Mouse (Mus musculus) layer of hippocampus, adult 9-10 months (tissue): Measurements from ENCODE around the gene Npsr1.
A peak's percentile ranks its signal among the peaks of the same experiment; 100 is the strongest.

Experiments used
- DNase-seq: peaks from one replicate; pipeline ENCODE4 v3.0.0; 2022; ENCODE audit warnings: low spot score

Gene Npsr1

GRCm38 (mm10) chr9:24097696-24098095 lies at the start of gene Npsr1:
Npsr1 (plus strand) TSS chr9:24097996.
- no peak for DNase-seq

- no peak for DNase-seq
Observed at GRCm38 (mm10) chr9:24051538-24051937, 46.3 kb upstream of the Npsr1 start.

DNA sequence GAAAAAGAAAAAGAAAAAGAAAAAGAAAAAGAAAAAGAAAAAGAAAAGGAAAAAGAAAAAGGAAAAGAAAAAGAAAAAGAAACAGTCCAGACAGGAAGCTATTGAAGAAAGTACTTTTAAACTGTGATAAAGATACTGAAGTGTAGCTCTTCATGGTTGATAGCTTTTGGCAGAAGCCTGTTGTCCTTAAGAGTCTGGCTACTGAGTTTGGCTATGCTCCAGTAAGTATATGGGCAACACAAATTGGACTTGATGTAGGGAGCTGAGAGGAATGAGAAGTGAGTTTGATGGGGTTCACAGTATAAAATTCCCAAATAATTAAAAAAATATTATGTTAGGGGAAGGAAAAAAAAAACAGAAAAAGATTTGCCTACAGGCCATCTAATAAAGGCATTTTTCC lies 34.5 kb upstream of the Npsr1 start:
- DNase-seq, result no peak

- no peak for DNase-seq
Observed at GRCm38 (mm10) chr9:24071664-24072063, 26.1 kb upstream of the Npsr1 start.

GRCm38 (mm10) chr9:24077596-24077995 lies 20.2 kb upstream of the Npsr1 start:
- DNase-seq, result no peak

DNA sequence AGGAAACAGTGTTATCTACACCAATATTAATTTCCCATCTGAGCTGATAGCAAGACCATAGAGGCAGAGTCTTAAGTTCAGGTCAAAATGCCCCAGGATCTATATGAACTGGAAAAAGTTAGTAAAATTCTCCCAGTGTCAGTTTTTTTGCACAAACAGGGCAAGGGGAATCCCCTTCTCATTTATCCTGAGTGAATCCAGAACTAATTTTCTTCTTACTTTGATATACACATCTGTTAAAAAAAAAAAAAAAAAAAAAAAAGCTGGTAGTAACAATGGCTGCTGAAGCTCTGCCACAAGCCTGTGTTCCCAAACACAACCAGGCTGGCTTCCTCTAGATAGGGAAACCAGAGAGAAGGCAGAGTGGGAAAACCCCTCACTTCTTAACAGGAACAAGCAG lies 5.9 kb upstream of the Npsr1 start:
- DNase-seq, result no peak

DNA sequence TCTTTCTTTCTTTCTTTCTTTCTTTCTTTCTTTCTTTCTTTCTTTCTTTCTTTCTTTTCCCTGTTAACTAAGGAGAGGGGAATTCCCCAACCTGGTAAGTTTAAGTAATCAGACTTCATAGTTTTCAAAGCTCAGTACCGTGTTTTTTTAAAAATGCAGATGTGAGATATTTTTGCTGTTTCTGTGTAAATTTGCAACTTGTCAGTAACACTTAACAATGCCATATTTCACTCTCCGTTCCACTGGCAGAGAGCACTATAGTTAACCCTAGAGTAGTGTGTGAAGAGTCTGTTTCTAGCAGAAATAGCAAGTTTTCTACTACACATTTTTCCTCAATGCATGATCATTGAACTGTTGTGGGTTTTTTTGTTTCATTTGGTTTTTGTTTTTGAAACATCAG lies 730 bp downstream of the Npsr1 start:
- DNase-seq, result no peak

DNA sequence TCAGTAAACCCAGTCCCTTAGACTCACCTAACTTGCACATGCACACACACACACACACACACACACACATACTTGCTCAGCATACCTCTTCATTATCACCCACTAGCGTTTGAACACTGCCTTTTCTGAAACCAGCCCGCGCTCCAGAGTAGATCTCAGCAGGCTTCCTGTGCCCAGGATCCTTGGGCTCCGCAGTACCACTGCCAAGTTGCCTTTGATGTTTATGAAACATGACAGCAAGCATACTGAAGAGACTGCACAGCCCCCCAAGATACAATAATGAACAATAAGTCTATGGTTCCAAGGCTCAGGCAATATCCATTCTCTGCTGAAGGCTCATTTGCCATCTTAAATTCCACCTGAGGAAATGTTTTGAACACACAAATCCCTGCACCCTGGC lies 1.8 kb downstream of the Npsr1 start:
- DNase-seq, result no peak

- DNase-seq, result peak; percentile 40
Observed at GRCm38 (mm10) chr9:24119423-24119822, 21.6 kb downstream of the Npsr1 start.

GRCm38 (mm10) chr9:24133142-24133541 lies 35.3 kb downstream of the Npsr1 start:
- DNase-seq, result no peak

GRCm38 (mm10) chr9:24136354-24136753 lies 38.6 kb downstream of the Npsr1 start:
- DNase-seq, result no peak

DNA sequence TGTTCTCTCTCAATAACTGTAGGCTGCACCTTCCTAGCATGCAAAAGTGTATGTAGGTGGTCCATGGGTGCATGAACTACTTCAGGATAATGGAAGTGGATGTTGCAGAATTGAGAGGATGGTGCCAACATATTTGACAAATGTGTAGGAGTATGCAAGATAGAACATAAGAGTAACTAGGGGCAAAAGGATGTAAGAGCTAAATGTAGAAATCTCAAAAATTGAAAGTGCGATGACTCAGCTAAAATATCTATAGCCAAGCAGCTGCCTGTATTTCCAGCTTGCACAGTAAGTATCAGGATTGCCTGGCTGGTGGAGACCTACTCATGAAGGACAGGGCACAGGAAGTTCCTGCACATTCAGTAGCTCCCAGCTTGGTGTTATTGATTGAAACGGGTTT lies 46.5 kb downstream of the Npsr1 start:
- DNase-seq, result no peak

- DNase-seq, result no peak
Observed at GRCm38 (mm10) chr9:24157208-24157607, 59.4 kb downstream of the Npsr1 start.

DNA sequence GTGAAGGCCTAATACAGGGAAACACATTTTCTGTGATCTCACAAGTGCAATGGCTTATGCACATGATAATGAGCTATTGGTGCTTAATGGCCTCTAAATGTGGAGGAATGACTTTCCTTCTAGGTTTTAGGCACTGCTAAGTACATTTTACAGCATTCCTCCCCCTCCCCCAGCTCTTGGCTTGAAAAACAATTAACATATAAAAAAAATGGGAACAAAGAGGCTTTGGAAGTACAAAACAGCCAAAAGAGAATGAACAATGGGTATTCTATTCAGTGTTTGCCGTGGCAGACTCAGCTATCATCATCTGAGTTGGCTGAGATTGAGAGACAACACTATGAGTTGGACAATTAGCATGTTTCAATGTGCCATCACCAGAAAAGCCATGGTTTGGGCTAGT lies 62.6 kb downstream of the Npsr1 start:
- DNase-seq, result peak; percentile 17

DNA sequence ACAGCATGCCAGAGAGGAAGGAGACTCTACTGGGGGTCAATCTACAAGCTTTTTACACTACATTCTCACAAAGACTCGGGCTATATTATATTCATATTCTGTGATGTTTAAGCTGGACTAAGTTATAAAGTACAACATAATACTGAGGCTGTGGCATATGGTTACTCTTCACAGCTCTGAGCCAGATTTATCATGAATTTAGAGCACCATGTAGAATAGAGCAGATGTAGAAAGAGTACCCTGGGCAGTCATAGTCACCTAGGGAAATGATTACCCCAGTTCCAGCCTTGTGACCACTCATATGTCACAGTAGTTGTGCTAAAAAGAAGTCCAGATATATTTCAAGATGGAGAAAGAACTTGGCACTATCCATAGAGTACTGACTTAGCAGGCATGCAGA lies 70.7 kb downstream of the Npsr1 start:
- no peak for DNase-seq

DNA sequence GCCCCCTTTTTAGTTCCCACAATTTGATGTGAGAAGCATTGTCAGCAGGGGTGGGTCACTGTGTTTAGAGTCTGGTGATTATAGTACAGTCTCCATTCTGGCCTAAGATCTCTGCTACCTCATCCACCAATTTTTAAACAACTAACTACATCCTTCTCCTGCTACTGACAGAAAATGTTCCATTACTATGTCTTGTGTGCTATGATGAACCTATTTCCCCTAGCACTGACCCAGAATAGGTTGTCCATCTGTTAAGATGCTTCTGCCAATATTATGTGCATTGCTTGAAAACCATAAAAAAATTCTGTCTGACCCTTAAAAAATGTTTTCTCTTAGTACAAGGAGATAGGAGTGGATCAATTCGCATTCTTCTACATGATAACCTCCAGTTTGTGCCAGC lies 72.9 kb downstream of the Npsr1 start:
- no peak for DNase-seq

DNA sequence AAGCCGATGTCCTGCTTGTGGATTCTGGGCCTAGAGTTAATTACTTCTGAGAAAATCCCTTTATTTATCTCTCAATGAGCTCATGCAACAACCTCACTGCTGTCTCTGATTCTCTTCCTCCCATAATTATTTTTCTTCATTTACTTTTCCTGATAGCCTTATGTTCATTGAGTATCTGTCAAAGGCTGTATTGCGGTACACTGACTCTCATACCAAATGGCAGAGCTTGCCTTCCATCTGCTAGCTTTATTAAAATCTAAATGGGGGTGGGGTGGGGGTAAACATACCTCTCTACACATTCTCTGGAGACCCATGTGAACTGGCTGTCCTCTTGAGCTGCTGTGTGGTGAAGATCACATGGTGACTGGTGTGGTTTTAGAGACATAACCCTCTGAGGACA lies 80.9 kb downstream of the Npsr1 start:
- DNase-seq, result no peak

GRCm38 (mm10) chr9:24180926-24181325 lies 83.1 kb downstream of the Npsr1 start:
- DNase-seq, result no peak

DNA sequence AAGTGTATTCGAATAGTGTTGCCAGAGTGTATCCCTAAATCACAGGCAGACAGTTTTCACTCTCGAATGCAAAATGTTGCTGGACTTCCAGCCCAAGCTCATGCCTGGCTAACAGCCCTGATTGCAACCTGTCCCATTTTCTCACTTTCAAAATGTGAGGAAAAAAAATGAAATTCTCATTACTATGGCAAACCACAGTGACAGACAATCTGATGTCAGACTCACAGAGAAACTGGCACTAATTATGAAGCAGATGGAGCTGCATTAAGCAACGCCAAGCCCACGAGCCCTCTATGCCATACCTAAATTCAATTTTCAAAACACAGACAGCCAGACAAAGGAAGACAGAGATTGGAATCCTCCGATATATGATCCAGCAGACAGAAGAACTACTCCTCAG lies 88.5 kb downstream of the Npsr1 start:
- DNase-seq, result peak; percentile 18

DNA sequence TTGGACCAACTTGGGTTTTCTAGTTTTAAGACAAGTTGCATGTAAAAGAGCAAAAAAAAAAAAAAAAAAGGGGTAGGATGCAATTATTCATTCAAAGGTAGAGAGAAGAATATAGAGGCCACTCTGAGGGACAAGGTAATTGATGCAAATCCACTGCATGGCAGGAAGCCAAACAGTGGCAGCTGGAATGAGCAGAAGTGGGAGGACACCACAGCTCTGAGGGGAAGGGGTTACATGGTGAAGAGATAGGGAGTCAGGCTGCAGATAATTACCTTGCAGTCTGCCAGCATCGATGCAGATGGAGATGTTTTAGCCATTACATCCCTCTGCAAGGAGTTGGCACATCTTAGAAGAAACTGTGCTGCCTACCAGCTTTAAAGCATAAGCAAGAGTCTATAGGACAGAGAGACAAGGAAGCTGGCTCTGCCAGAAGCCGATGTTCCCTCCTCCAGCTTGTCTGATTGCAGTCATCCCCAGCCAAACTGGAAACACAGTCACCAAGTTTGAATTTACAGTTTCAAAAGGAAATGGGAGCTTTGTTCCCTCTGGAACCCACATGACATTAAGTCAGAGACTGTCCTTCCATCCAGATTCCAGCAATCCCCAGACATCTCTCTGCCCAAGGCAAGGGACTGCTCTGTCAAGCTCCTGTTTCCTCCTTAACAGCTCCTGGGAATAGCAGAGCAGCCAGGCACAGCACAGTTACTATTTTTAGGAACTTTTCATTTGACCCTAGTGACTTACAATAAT lies 91.9 kb downstream of the Npsr1 start:
- DNase-seq, result no peak

GRCm38 (mm10) chr9:24190261-24190588 lies 92.4 kb downstream of the Npsr1 start:
- no peak for DNase-seq

GRCm38 (mm10) chr9:24198254-24198653 lies 100.5 kb downstream of the Npsr1 start:
- DNase-seq, result no peak

DNA sequence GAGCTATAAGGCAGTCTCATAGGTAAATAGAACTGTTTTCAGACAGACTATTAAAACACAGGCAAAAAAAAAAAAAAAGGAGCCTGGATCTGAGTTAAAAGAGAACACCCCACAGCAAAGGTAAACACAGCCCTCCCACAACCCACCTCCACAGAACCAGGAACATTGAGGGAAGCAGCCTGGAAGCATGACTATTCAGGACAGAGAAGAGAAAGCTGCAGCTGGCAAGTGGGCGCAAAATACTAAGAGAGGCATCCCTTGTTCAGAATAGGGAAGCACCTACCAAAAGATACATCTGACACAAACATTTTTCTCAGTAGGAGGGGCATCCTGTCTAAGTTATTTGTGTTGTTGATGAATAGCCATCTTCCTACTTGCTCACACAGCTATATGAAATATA lies 113.8 kb downstream of the Npsr1 start:
- peak; percentile 8 for DNase-seq

- DNase-seq, result no peak
Observed at GRCm38 (mm10) chr9:24217721-24218120, 119.9 kb downstream of the Npsr1 start.

DNA sequence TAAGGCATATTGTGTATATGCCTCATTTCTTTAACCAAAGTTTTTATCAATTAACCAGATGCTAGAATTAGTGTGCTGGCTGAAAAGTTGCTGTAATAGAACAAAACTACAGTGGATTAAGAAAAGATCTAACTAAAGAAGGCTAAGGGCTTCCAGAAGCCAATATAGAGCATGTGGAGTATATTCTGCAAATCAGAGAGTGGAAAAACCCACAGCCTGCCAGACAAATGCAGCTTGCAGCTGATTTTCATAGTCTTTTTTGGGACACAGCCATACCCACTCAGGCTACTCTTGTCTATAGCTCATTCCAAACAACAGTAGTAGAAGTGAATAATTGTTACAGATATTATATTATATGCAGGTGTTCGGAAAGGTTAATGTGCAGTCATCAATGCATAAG lies 138.7 kb downstream of the Npsr1 start:
- DNase-seq, result no peak
